Mouse (Mus musculus) lung, embryonic 15.5 days (tissue): Measurements from ENCODE around the gene Hmgcs2. TPM values are rescaled to one million over a fixed set of nuclear protein-coding genes. Genes with fewer than 3 reads are reported as not detected.

ENCODE experiments used
- ATAC-seq: fragments of 200-750 bp; cut with Nextera tagmentation; 2 replicates; pipeline ENCODE4 v1.8.0; 2017; ENCODE audit warnings: moderate number of reproducible peaks, borderline replicate concordance; ENCODE audit not compliant: low FRiP score, low TSS enrichment; ENCODE audit errors: extremely low read depth
- H3K27ac ChIP-seq: fragments of 300-500 bp; sonication (generic); 2 replicates; pipeline ENCODE4 v1.5.1; 2015; ENCODE audit warnings: moderate library complexity, mild to moderate bottlenecking, inconsistent platforms
- H3K27me3 ChIP-seq: fragments of 300-500 bp; sonication (generic); 2 replicates; pipeline ENCODE4 v1.6.1; 2015; ENCODE audit warnings: inconsistent platforms
- H3K36me3 ChIP-seq: fragments of 300-500 bp; sonication (generic); 2 replicates; pipeline ENCODE4 v1.6.1; 2015; ENCODE audit warnings: inconsistent platforms
- H3K4me1 ChIP-seq: fragments of 300-500 bp; sonication (generic); 2 replicates; pipeline ENCODE4 v1.6.1; 2015; ENCODE audit warnings: inconsistent platforms
- H3K4me2 ChIP-seq: fragments of 300-500 bp; sonication (generic); 2 replicates; pipeline ENCODE4 v1.6.1; 2015; ENCODE audit warnings: inconsistent platforms, mild to moderate bottlenecking, moderate library complexity
- H3K4me3 ChIP-seq: fragments of 300-500 bp; sonication (generic); 2 replicates; pipeline ENCODE4 v1.5.1; 2015; ENCODE audit warnings: mild to moderate bottlenecking, inconsistent platforms
- H3K9ac ChIP-seq: fragments of 300-500 bp; sonication (generic); 2 replicates; pipeline ENCODE4 v1.6.1; 2015; ENCODE audit warnings: inconsistent platforms
- H3K9me3 ChIP-seq: fragments of 300-500 bp; sonication (generic); 2 replicates; pipeline ENCODE4 v1.6.1; 2016; ENCODE audit warnings: inconsistent platforms
- WGBS: fragments of 180-500 bp; shearing (Covaris S2); methylation state at CpG from one replicate; pipeline ENCODE4 v1.1.7; 2015; 5-methylcytosine and 5-hydroxymethylcytosine counted together
- polyA plus RNA-seq: library from polyadenylated mRNA; unstranded; fragments of >200 nt; fragmentation: Nextera tagmentation; extraction: Ambion mirVana; gene quantifications from 2 replicates; pipeline ENCODE4 v1.2.1, GENCODE M21; 2015

Hmgcs2 gene
- polyA plus RNA-seq, 1 experiment from 2014 or later, result 4.2 TPM

DNA sequence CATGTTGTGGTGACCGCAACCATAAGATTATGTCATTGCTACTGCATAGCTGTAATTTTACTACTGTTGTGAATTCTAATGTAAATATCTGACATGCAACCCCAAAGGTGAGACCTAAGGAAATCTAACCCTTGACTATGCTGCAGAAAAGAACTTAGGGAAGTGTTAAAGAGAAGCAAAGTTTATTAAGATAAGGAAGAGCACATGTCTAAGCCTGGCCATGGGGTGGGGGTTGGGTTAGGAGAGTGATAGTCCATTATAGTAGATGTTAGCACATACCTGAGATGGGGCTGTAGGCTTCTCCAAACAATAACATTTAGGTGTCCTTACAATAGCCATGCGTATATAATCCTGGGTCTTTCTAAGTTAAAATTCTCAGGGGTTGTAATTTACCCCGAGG, 63.0 kb downstream of the Hmgcs2 start:
- 80% methylated on average over 3 of the region's 3 CpGs for WGBS
- Histone ChIP-seq H3K27me3 (no peaks in the 10 kb centered on the region), H3K27ac (no peak overlapping the region), H3K36me3 (no peaks in the 10 kb centered on the region), H3K9ac (no peak overlapping the region), H3K4me3 (no peak overlapping the region), H3K9me3 (no peaks in the 10 kb centered on the region), H3K4me1 (peaks cover 4% of the 10 kb centered on the region), H3K4me2 (no peak overlapping the region)
- ATAC-seq, result no peak

- H3K9me3 ChIP-seq, result no peaks in the 10 kb centered on the region
- no peak overlapping the region for H3K4me2 ChIP-seq
- no peak overlapping the region for H3K9ac ChIP-seq
- H3K4me1 ChIP-seq, result no peaks in the 10 kb centered on the region
- H3K27me3 ChIP-seq, result no peaks in the 10 kb centered on the region
- H3K27ac ChIP-seq, result no peak overlapping the region
- no peak for ATAC-seq
- WGBS, result 56% methylated on average over 6 of the region's 6 CpGs
- no peak overlapping the region for H3K4me3 ChIP-seq
- H3K36me3 ChIP-seq, result no peaks in the 10 kb centered on the region
These were observed 67.9 kb downstream of the Hmgcs2 start for GRCm38 (mm10) chr3:98348106-98348505.

DNA sequence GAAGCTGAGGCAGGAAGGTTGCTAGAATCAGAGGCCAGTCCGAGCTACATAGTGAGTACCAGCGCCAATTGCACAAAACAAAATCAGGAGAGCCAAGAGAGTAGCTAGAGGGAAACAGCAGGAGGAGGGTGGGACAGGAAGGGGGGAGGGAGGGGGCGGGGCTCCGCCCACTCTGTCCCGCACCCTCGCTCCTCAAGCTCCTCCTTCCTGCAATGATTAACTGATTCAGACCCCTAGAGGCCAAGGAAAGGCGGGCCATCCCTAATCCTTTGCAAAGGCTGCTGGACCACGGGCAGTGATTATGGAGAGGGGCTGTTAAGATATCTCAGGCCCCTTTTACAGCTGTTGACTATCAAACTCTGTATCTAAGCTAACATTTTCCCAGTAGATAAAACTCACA, 68.5 kb downstream of the Hmgcs2 start:
- no peaks in the 10 kb centered on the region for H3K4me1 ChIP-seq
- no peaks in the 10 kb centered on the region for H3K36me3 ChIP-seq
- WGBS, result 30% methylated on average over 8 of the region's 8 CpGs
- no peak overlapping the region for H3K4me3 ChIP-seq
- no peak for ATAC-seq
- no peaks in the 10 kb centered on the region for H3K27me3 ChIP-seq
- no peak overlapping the region for H3K4me2 ChIP-seq
- H3K9ac ChIP-seq, result no peak overlapping the region
- no peak overlapping the region for H3K27ac ChIP-seq
- no peaks in the 10 kb centered on the region for H3K9me3 ChIP-seq

DNA sequence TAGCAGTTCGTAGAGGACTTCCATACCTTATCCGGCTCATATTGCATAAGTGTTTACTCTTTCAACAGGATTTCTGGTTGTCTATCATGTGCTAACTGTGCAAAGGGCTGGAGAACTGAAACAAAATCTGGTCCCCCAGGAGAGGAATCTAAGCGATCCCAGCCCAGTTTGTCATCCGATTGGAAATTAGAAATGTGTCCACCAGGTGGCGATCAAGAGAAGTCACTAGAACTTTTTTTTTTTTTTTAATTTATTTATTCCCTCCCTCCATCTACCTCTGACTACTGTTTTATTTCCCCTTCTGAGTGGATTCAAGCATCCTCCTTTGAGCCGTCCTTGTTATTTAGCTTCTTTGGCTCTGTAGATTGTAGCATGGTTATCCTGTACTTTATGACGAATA, 73.7 kb downstream of the Hmgcs2 start:
- Histone ChIP-seq H3K9ac (no peak overlapping the region), H3K4me2 (no peak overlapping the region), H3K27me3 (no peaks in the 10 kb centered on the region), H3K4me1 (0 out of 2 replicates have a peak, but pooled peaks cover 2% of the 10 kb centered on the region), H3K27ac (no peak overlapping the region), H3K4me3 (no peak overlapping the region), H3K36me3 (no peaks in the 10 kb centered on the region), H3K9me3 (no peaks in the 10 kb centered on the region)
- ATAC-seq, result no peak; the same call in 1 of the 2 replicates
- 20% methylated on average over 7 of the region's 7 CpGs for WGBS

GRCm38 (mm10) chr3:98355344-98356025, 75.2 kb downstream of the Hmgcs2 start:
- Histone ChIP-seq H3K9ac (no peak overlapping the region), H3K4me1 (0 out of 2 replicates have a peak, but pooled peaks cover 2% of the 10 kb centered on the region), H3K4me3 (no peak overlapping the region), H3K27ac (no peak overlapping the region), H3K36me3 (no peaks in the 10 kb centered on the region), H3K4me2 (no peak overlapping the region), H3K27me3 (no peaks in the 10 kb centered on the region), H3K9me3 (no peaks in the 10 kb centered on the region)
- peak; percentile 47; the same call in 1 of the 2 replicates for ATAC-seq
- 62% methylated on average over 10 of the region's 10 CpGs for WGBS

DNA sequence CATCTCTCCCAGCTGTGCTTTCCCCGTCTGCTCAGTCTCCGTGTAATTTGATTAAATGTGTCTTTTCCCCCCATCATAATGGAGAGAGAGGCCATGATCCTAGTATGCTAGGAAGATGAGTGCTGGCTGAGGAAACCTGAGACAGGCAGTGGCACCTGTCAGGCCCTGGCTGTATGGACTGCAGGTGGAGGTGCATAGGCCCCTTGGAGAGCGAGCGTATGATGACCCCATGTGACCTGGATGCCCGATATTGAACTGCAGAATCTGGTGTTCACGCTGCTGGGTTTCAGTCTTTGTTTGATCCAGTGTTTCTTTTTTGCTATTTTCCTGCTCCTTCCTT, 75.8 kb downstream of the Hmgcs2 start:
- no peaks in the 10 kb centered on the region for H3K27me3 ChIP-seq
- H3K9me3 ChIP-seq, result no peaks in the 10 kb centered on the region
- no peak overlapping the region for H3K4me2 ChIP-seq
- 63% methylated on average over 6 of the region's 6 CpGs for WGBS
- no peaks in the 10 kb centered on the region for H3K36me3 ChIP-seq
- H3K27ac ChIP-seq, result no peak overlapping the region
- H3K9ac ChIP-seq, result no peak overlapping the region
- no peak for ATAC-seq
- 0 out of 2 replicates have a peak, but pooled peaks cover 2% of the 10 kb centered on the region for H3K4me1 ChIP-seq
- H3K4me3 ChIP-seq, result no peak overlapping the region

GRCm38 (mm10) chr3:98356632-98357370, 76.6 kb downstream of the Hmgcs2 start:
- 48% methylated on average over 3 of the region's 3 CpGs for WGBS

More at GRCm38 (mm10) chr3:98356632-98357370, 76.6 kb downstream of the Hmgcs2 start:
- H3K4me2 ChIP-seq, result no peak overlapping the region
- no peaks in the 10 kb centered on the region for H3K27me3 ChIP-seq
- H3K9ac ChIP-seq, result no peak overlapping the region
- 0 out of 2 replicates have a peak, but pooled peaks cover 2% of the 10 kb centered on the region for H3K4me1 ChIP-seq
- no peaks in the 10 kb centered on the region for H3K9me3 ChIP-seq
- ATAC-seq, result no peak
- no peak overlapping the region for H3K27ac ChIP-seq
- H3K36me3 ChIP-seq, result no peaks in the 10 kb centered on the region
- H3K4me3 ChIP-seq, result no peak overlapping the region

Other genes starting within 250 kb of the Hmgcs2 start
- gene Adam30, start 119.8 kb upstream of the Hmgcs2 start, polyA plus RNA-seq, result not detected in 2 replicates
- gene Reg4, start 58.3 kb upstream of the Hmgcs2 start, polyA plus RNA-seq, result not detected in 2 replicates
- 202 and 209 TPM in 2 replicates for gene Phgdh, start 59.6 kb downstream of the Hmgcs2 start, polyA plus RNA-seq
- 7.9 and 8.0 TPM in 2 replicates for gene Zfp697, start 102.0 kb downstream of the Hmgcs2 start, polyA plus RNA-seq
- not detected in 2 replicates for gene Gm4450, start 176.7 kb downstream of the Hmgcs2 start, polyA plus RNA-seq
- gene Hsd3b4, start 230.1 kb downstream of the Hmgcs2 start, polyA plus RNA-seq, result 0.11 TPM in 1 of 2 replicates, not detected in the other